Mouse (Mus musculus) stomach, postnatal 0 days (tissue): ENCODE measurements around the gene Rnf114. TPM values are rescaled to one million over a fixed set of nuclear protein-coding genes. Genes with fewer than 3 reads are reported as not detected.

Experiments used
- ATAC-seq: fragments of 200-750 bp; cut with Nextera tagmentation; 2 replicates; pipeline ENCODE4 v1.8.0; 2017; ENCODE audit not compliant: low FRiP score, low TSS enrichment
- DNase-seq: peaks from one replicate; pipeline ENCODE4 v3.0.0-alpha.2; 2016; ENCODE audit warnings: low spot score
- H3K27ac ChIP-seq: fragments of 300-500 bp; sonication (generic); replicated peaks from 2 replicates; pipeline ENCODE4 v1.5.1; 2014; ENCODE audit warnings: mild to moderate bottlenecking, control low read depth
- H3K27me3 ChIP-seq: fragments of 300-500 bp; sonication (generic); 2 replicates; pipeline ENCODE4 v1.6.1; 2014; ENCODE audit warnings: low read length; ENCODE audit not compliant: control insufficient read depth, insufficient read depth
- H3K36me3 ChIP-seq: fragments of 300-500 bp; sonication (generic); 2 replicates; pipeline ENCODE4 v1.6.1; 2014; ENCODE audit warnings: low read length, mixed read lengths; ENCODE audit not compliant: control insufficient read depth, insufficient read depth
- H3K4me1 ChIP-seq: fragments of 300-500 bp; sonication (generic); replicated peaks from 2 replicates; pipeline ENCODE4 v1.6.1; 2014; ENCODE audit warnings: antibody characterized with exemption; ENCODE audit not compliant: control insufficient read depth, insufficient read depth
- H3K4me2 ChIP-seq: fragments of 300-500 bp; sonication (generic); replicated peaks from 2 replicates; pipeline ENCODE4 v1.6.1; 2014; ENCODE audit warnings: low read depth, mild to moderate bottlenecking, control low read depth, moderate library complexity
- H3K4me3 ChIP-seq: fragments of 300-500 bp; sonication (generic); 2 replicates; pipeline ENCODE4 v1.5.1; 2014; ENCODE audit warnings: low read depth, low read length, control low read depth
- H3K9ac ChIP-seq: fragments of 300-500 bp; sonication (generic); 2 replicates; pipeline ENCODE4 v1.6.1; 2014; ENCODE audit warnings: mild to moderate bottlenecking, low read length, control low read depth, mixed read lengths
- H3K9me3 ChIP-seq: fragments of 300-500 bp; sonication (generic); 2 replicates; pipeline ENCODE4 v1.6.1; 2016; ENCODE audit warnings: low read length; ENCODE audit not compliant: control insufficient read depth
- CTCF ChIP-seq: IDR thresholded peaks from 2 replicates; pipeline ENCODE4 v1.5.1; 2016; ENCODE audit warnings: antibody characterized with exemption, low read depth, mild to moderate bottlenecking, moderate library complexity
- EP300 ChIP-seq: optimal IDR thresholded peaks from 2 replicates; pipeline ENCODE3; 2016; ENCODE audit warnings: antibody characterized with exemption
- WGBS: fragments of 180-500 bp; shearing (Covaris S2); extraction: QIAGEN DNeasy Blood & Tissue Kit; methylation state at CpG from one replicate; pipeline ENCODE4 v1.1.7; 2014; 5-methylcytosine and 5-hydroxymethylcytosine counted together
- polyA plus RNA-seq: library from polyadenylated mRNA; unstranded; fragments of >200 nt; fragmentation: Nextera tagmentation; extraction: Ambion mirVana; gene quantifications from 2 replicates; pipeline ENCODE4 v1.2.1, GENCODE M21; 2015

Rnf114 gene
- polyA plus RNA-seq, 1 experiment from 2014 or later: 44.6 TPM

- Histone ChIP-seq H3K4me3 (no peak overlapping the region), H3K4me1 (0 out of 2 replicates have a peak, but pooled peaks cover 3% of the 10 kb centered on the region), H3K9me3 (no peaks in the 10 kb centered on the region), H3K36me3 (no peaks in the 10 kb centered on the region), H3K4me2 (no peak overlapping the region), H3K9ac (no peak overlapping the region), H3K27ac (peak overlapping the region; percentile 63), H3K27me3 (no peaks in the 10 kb centered on the region)
- TF ChIP-seq EP300 (no peak), CTCF (no peak)
- ATAC-seq (peak; percentile 54; the same call in 1 of the 2 replicates), DNase-seq (peak; percentile 35)
- 20% methylated on average over 11 of the region's 11 CpGs for WGBS
Observed at GRCm38 (mm10) chr2:167552927-167553402, 60.5 kb downstream of the Rnf114 start.

DNA sequence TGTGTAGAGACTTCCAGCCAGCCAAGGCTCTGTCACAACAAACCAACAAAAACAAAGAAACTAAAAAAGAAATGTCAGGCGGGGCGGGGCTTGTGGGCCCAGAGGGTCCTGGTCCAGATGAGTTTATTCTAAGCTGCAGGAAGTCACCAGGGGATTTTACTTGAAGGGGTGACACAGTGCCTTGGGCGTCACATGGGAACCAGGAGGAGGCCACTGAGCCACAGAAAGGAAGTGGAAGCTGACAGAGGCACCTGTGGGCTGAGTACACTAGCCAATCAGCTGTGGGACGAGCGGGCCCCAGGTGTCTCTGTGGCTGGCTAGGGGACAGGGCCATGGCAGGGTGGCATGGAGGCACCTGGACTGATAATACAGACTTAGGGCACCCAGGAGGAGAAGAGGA, 63.3 kb downstream of the Rnf114 start:
- Histone ChIP-seq H3K36me3 (no peaks in the 10 kb centered on the region), H3K9me3 (no peaks in the 10 kb centered on the region), H3K4me2 (no peak overlapping the region), H3K27me3 (no peaks in the 10 kb centered on the region), H3K27ac (no peak overlapping the region), H3K9ac (no peak overlapping the region), H3K4me3 (no peak overlapping the region), H3K4me1 (0 out of 2 replicates have a peak, but pooled peaks cover 3% of the 10 kb centered on the region)
- TF ChIP-seq EP300 (no peak), CTCF (no peak)
- WGBS: 85% methylated on average over 5 of the region's 5 CpGs
- DNase-seq (no peak), ATAC-seq (no peak)

GRCm38 (mm10) chr2:167559413-167559812, 67.0 kb downstream of the Rnf114 start:
- no peak overlapping the region for H3K4me3 ChIP-seq
- no peak overlapping the region for H3K27ac ChIP-seq
- DNase-seq (no peak), ATAC-seq (no peak)
- no peaks in the 10 kb centered on the region for H3K27me3 ChIP-seq
- H3K4me2 ChIP-seq: no peak overlapping the region; the same call in 1 of the 2 replicates
- TF ChIP-seq CTCF (no peak), EP300 (no peak)
- WGBS: 28% methylated on average over 26 of the region's 27 CpGs
- peaks cover 2% of the 10 kb centered on the region; the same call in 1 of the 2 replicates for H3K4me1 ChIP-seq
- peak overlapping the region; percentile 45; the same call in 1 of the 2 replicates for H3K9ac ChIP-seq
- no peaks in the 10 kb centered on the region for H3K9me3 ChIP-seq
- H3K36me3 ChIP-seq: no peaks in the 10 kb centered on the region

GRCm38 (mm10) chr2:167562101-167562500, 69.7 kb downstream of the Rnf114 start:
- H3K4me3 ChIP-seq: no peak overlapping the region
- no peak overlapping the region for H3K4me2 ChIP-seq
- TF ChIP-seq CTCF: no peak
- no peak for TF ChIP-seq EP300
- no peak for ATAC-seq
- H3K9ac ChIP-seq: no peak overlapping the region; the same call in 1 of the 2 replicates
- peaks cover 2% of the 10 kb centered on the region; the same call in 1 of the 2 replicates for H3K4me1 ChIP-seq
- peak; percentile 73 for DNase-seq
- WGBS: 21% methylated on average over 7 of the region's 8 CpGs
- H3K27ac ChIP-seq: no peak overlapping the region
- no peaks in the 10 kb centered on the region for H3K9me3 ChIP-seq
- H3K36me3 ChIP-seq: no peaks in the 10 kb centered on the region
- H3K27me3 ChIP-seq: no peaks in the 10 kb centered on the region

DNA sequence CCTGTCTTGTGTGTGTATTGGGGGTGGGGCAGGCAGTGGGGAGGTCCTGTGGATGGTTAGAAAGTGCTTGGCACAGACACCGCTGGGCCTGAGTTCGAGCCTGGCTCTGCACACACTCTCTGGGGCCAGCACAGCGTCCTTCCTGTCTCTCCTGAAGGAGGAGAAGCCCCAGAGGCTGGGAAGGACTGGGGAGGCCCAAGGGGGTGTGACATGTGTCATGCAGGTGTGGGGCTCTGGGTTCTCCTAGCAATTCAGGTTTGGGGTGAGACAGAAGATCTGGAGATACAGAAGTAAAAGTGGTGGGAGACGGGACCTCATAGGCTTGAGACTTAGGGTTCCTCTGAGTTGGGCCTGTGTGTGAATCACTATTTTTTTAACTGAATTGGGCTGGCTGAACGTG, 70.6 kb downstream of the Rnf114 start:
- TF ChIP-seq EP300 (no peak), CTCF (no peak)
- Histone ChIP-seq H3K27me3 (no peaks in the 10 kb centered on the region), H3K27ac (no peak overlapping the region), H3K9me3 (no peaks in the 10 kb centered on the region), H3K4me1 (peaks cover 2% of the 10 kb centered on the region; the same call in 1 of the 2 replicates), H3K4me3 (no peak overlapping the region), H3K36me3 (no peaks in the 10 kb centered on the region), H3K9ac (no peak overlapping the region), H3K4me2 (no peak overlapping the region)
- ATAC-seq (no peak), DNase-seq (no peak)
- WGBS: 65% methylated on average over 5 of the region's 5 CpGs

- TF ChIP-seq CTCF (no peak), EP300 (no peak)
- 52% methylated on average over 12 of the region's 12 CpGs for WGBS
- Histone ChIP-seq H3K9me3 (no peaks in the 10 kb centered on the region), H3K36me3 (no peaks in the 10 kb centered on the region), H3K4me1 (peaks cover 2% of the 10 kb centered on the region; the same call in 1 of the 2 replicates), H3K27ac (no peak overlapping the region), H3K9ac (no peak overlapping the region), H3K4me2 (no peak overlapping the region), H3K4me3 (no peak overlapping the region), H3K27me3 (no peaks in the 10 kb centered on the region)
- ATAC-seq (no peak; the same call in 1 of the 2 replicates), DNase-seq (no peak)
Observed at GRCm38 (mm10) chr2:167563703-167564102, 71.3 kb downstream of the Rnf114 start.
